17 mouse cellular contexts compared by ENCODE assay signal in the genomic region with DNA sequence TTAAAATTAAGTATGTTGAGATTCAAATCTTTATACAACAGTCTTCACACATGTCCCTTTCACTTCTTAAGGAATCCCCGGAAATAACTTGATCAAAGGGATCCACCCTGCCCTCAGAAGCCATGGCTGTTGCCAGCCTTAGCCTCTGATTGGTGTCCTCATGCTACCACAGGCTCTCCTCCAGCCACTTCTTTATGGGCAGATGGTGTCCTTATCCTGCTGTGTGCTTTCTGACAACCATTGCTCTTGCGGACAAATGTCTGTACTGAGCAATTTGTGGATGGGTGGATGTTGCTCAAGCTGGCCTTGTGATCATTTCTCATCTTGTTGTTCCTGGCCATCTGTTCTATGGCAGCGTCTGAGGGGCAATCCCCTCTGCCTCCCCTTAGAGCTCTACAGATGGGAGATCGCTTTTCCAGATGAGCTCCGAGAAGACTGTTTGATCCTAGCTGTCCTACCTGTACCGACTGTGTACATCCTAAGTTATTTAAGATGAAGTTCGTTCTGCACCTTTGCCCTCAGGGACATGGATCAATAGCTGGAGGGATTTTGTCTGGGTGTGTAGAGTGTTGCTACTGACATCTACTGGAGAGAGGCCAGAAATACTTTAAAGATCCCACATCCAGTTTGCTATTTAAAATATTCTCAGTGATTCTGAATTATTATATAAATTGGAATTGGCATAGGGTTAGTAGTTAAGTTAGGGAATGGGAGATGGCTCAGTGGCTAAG. TPM values are rescaled to one million over a fixed set of nuclear protein-coding genes. Genes with fewer than 3 reads are reported as not detected.
DNase-seq lines count a peak whose midpoint lies in the region; ATAC-seq and TF ChIP-seq lines count a peak whose summit lies in the region.
"Had no signal": no experiment of that assay in that cellular context is flagged by ENCODE, and none has a peak within 500 bp of the region (broad histone marks: within the 10 kb centered on the region; RNA-seq: fewer than 3 reads in every experiment).

No protein-coding gene starts in this region.

- no peak overlapping the region for H3K9ac ChIP-seq in liver, adult 2 months (ENCODE audit: low read depth, low read length)
- H3K9ac ChIP-seq: embryonic facial prominence, embryonic 15.5 days had no signal

- TF ChIP-seq CTCF in liver, adult 2 months (IDR thresholded peaks at IDR 0.05; ENCODE audit: low read depth, low read length) = no peak
- peak; percentile 18 for TF ChIP-seq CTCF in Patski (IDR thresholded peaks at IDR 0.05)

- no peak for TF ChIP-seq POLR2A in liver, adult 2 months (IDR thresholded peaks at IDR 0.05; ENCODE audit: extremely low read depth, insufficient read depth, low read length)

- peak; percentile 15 for DNase-seq in cerebellum, adult 11 months
- no peak for DNase-seq in cerebellum, adult 8-10 months
- DNase-seq in liver, adult 2 months (ENCODE audit: extremely low read depth, low read depth, low spot score) = peak; percentile 17
- no peak for DNase-seq in liver
- no peak for DNase-seq in Patski (ENCODE audit: low read depth, low spot score)
- DNase-seq in embryonic facial prominence, embryonic 10.5 days (ENCODE audit: low spot score) = peak; percentile 8
- DNase-seq in gastrocnemius, postnatal 10 days = no peak
- no peak for DNase-seq in ovary, postnatal 14 days (ENCODE audit: low spot score)
- DNase-seq: kidney, postnatal 4 days had no signal

- ATAC-seq in Patski = no peak
- ATAC-seq: midbrain, embryonic 16.5 days had no signal

- H3K4me3 ChIP-seq in liver, adult 2 months (ENCODE audit: insufficient read depth, low read depth, low read length) = no peak overlapping the region
- H3K4me3 ChIP-seq in embryonic facial prominence, embryonic 10.5 days = no peak overlapping the region
- H3K4me3 ChIP-seq: embryonic facial prominence, embryonic 15.5 days; limb, embryonic 10.5 days had no signal

- in situ Hi-C loops in Patski (cut with MboI; ENCODE audit: low pct_unique_long_range_greater_than_20kb) = no loop called here

- H3K9me3 ChIP-seq in embryonic facial prominence, embryonic 10.5 days = no peaks in the 10 kb centered on the region
- H3K9me3 ChIP-seq: embryonic facial prominence, embryonic 15.5 days; limb, embryonic 10.5 days had no signal

- H3K4me1 ChIP-seq in liver, adult 2 months (ENCODE audit: control insufficient read depth, insufficient read depth, low read length) = no peaks in the 10 kb centered on the region
- peaks cover 6% of the 10 kb centered on the region for H3K4me1 ChIP-seq in embryonic facial prominence, embryonic 10.5 days
- H3K4me1 ChIP-seq: embryonic facial prominence, embryonic 15.5 days had no signal

- H3K27me3 ChIP-seq in liver, adult 2 months (ENCODE audit: control insufficient read depth, insufficient read depth, low read length) = no peaks in the 10 kb centered on the region
- H3K27me3 ChIP-seq in Patski = peaks cover 9% of the 10 kb centered on the region
- no peaks in the 10 kb centered on the region for H3K27me3 ChIP-seq in embryonic facial prominence, embryonic 10.5 days (replicated peaks; ENCODE audit: low read depth, poor library complexity, severe bottlenecking)
- H3K27me3 ChIP-seq: embryonic facial prominence, embryonic 15.5 days had no signal

- POLR2A ChIA-PET in Patski (lab: Charles Lee) = no interaction called here

- no peaks in the 10 kb centered on the region for H3K36me3 ChIP-seq in liver, adult 2 months (ENCODE audit: control insufficient read depth, insufficient read depth, low read length)
- no peaks in the 10 kb centered on the region for H3K36me3 ChIP-seq in embryonic facial prominence, embryonic 10.5 days (replicated peaks)
- H3K36me3 ChIP-seq: embryonic facial prominence, embryonic 15.5 days; limb, embryonic 10.5 days had no signal

- no peak overlapping the region for H3K27ac ChIP-seq in liver, adult 2 months (replicated peaks; ENCODE audit: insufficient read depth, low read depth, low read length)
- no peak overlapping the region for H3K27ac ChIP-seq in embryonic facial prominence, embryonic 10.5 days (replicated peaks)
- H3K27ac ChIP-seq: embryonic facial prominence, embryonic 15.5 days; limb, embryonic 10.5 days had no signal

- CTCF ChIA-PET in Patski (lab: Charles Lee) = no interaction called here

- H3K79me2 ChIP-seq in liver, adult 2 months (ENCODE audit: control insufficient read depth, insufficient read depth, low read length) = no peaks in the 10 kb centered on the region

- 31% methylated on average over 7 of the region's 7 CpGs for whole genome bisulfite sequencing in liver, adult 2 months
- 61% methylated on average over 7 of the region's 7 CpGs for WGBS in embryonic facial prominence, embryonic 10.5 days

RNA-seq across cellular contexts. Expression of a gene that starts 4.2 kb away (rescaled TPM):
- not detected in 2 replicates for total RNA-seq in liver, adult 2 months (2014; rRNA removed)
- not detected in 2 replicates for polyA plus RNA-seq in liver, adult 2 months (2012; rRNA removed)
- polyA plus RNA-seq in Patski (2021) = not detected
- not detected in 2 replicates for polyA plus RNA-seq in embryonic facial prominence, embryonic 10.5 days (2016; fragmentation: Nextera tagmentation; extraction: Ambion mirVana)
- total RNA-seq in gastrocnemius, postnatal 10 days (2021) = 10 to 100 TPM; 18.2 to 18.8 TPM
- polyA plus RNA-seq: limb, embryonic 10.5 days had no signal

RNA-seq across cellular contexts. Expression of a gene that starts 10.5 kb away (rescaled TPM):
- total RNA-seq in liver, adult 2 months (2014; rRNA removed) = not detected in 2 replicates
- not detected in 2 replicates for polyA plus RNA-seq in liver, adult 2 months (2012; rRNA removed)
- polyA plus RNA-seq in Patski (2021) = not detected
- not detected in 2 replicates for polyA plus RNA-seq in embryonic facial prominence, embryonic 10.5 days (2016; fragmentation: Nextera tagmentation; extraction: Ambion mirVana)
- total RNA-seq in gastrocnemius, postnatal 10 days (2021) = 1 to 10 TPM in 1 of 2 experiments, under 1 TPM in 1; 0.65 to 1.5 TPM
- total RNA-seq: neutrophil, adult 5-6 weeks had no signal
- polyA plus RNA-seq: heart, embryonic 16.5 days; limb, embryonic 10.5 days; lung, embryonic 16.5 days; midbrain, embryonic 16.5 days; testis, adult 2 months had no signal

RNA-seq across cellular contexts. Expression of a gene that starts 40.1 kb away (rescaled TPM):
- 7.0 and 10.4 TPM in 2 replicates for total RNA-seq in liver, adult 2 months (2014; rRNA removed)
- polyA plus RNA-seq in liver, adult 2 months (2012; rRNA removed) = 13.4 and 16.1 TPM in 2 replicates
- 42.4 TPM for polyA plus RNA-seq in Patski (2021)
- 45.5 and 57.5 TPM in 2 replicates for polyA plus RNA-seq in embryonic facial prominence, embryonic 10.5 days (2016; fragmentation: Nextera tagmentation; extraction: Ambion mirVana)
- 10 to 100 TPM; 73.3 to 82.4 TPM for total RNA-seq in gastrocnemius, postnatal 10 days (2021)

RNA-seq across cellular contexts. Expression of a gene that starts 55.5 kb away (rescaled TPM):
- 29.8 and 32.5 TPM in 2 replicates for total RNA-seq in liver, adult 2 months (2014; rRNA removed)
- 13.3 and 15.4 TPM in 2 replicates for polyA plus RNA-seq in liver, adult 2 months (2012; rRNA removed)
- 16.2 TPM for polyA plus RNA-seq in Patski (2021)
- polyA plus RNA-seq in embryonic facial prominence, embryonic 10.5 days (2016; fragmentation: Nextera tagmentation; extraction: Ambion mirVana) = 31.0 and 33.0 TPM in 2 replicates
- total RNA-seq in gastrocnemius, postnatal 10 days (2021) = 10 to 100 TPM in 1 of 2 experiments, 1 to 10 TPM in 1; 8.0 to 11.6 TPM

RNA-seq across cellular contexts. Expression of a gene that starts 56.0 kb away (rescaled TPM):
- total RNA-seq in liver, adult 2 months (2014; rRNA removed) = 0.18 and 0.34 TPM in 2 replicates
- polyA plus RNA-seq in liver, adult 2 months (2012; rRNA removed) = 0.49 and 0.64 TPM in 2 replicates
- 0.12 TPM for polyA plus RNA-seq in Patski (2021)
- 0.09 and 0.15 TPM in 2 replicates for polyA plus RNA-seq in embryonic facial prominence, embryonic 10.5 days (2016; fragmentation: Nextera tagmentation; extraction: Ambion mirVana)
- under 1 TPM; 0.16 to 0.29 TPM for total RNA-seq in gastrocnemius, postnatal 10 days (2021)
- total RNA-seq: adrenal gland, adult 18-20 months; neutrophil, adult 5-6 weeks had no signal

Comparison
In these comparisons a context has a peak if more than half of its experiments do, and no peak if none do; other contexts are left out.
1. DNase-seq: peak in cerebellum, adult 11 months (single experiment), liver, adult 2 months (single experiment) and embryonic facial prominence, embryonic 10.5 days (single experiment); none in cerebellum, adult 8-10 months (single experiment), liver (single experiment), Patski (single experiment), gastrocnemius, postnatal 10 days (single experiment) and ovary, postnatal 14 days (single experiment).